Mouse (Mus musculus): ENCODE results near the gene Il11ra2.
"Not testable (repeated sequence)": the region's sequence is repeated elsewhere in the genome, so short reads cannot be mapped to it uniquely, and the experiment has no call there.

Il11ra2 gene

DNA sequence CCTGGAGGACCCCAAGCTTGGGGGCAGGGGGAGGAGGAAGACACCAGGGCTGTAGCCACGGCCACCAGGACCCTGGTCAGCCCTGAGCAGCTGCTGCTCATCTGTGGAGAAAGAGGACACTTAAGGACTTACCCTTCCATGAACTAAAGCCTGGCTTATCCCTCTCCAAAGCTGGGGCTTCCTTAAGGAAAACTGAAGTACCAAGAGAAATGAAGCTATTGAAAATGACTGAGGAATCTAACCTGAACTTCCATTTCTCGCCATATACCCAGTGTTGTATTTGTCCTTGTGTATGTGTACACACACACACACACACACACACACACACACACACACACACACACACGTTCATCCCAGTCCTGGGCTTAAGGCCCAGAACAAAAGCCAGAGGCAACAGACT is at the start of gene Il11ra2:
Gene Il11ra2 (minus strand): TSS at position 101 of the 400 bp plus-strand sequence.
- not testable (repeated sequence) for DNase-seq

DNA sequence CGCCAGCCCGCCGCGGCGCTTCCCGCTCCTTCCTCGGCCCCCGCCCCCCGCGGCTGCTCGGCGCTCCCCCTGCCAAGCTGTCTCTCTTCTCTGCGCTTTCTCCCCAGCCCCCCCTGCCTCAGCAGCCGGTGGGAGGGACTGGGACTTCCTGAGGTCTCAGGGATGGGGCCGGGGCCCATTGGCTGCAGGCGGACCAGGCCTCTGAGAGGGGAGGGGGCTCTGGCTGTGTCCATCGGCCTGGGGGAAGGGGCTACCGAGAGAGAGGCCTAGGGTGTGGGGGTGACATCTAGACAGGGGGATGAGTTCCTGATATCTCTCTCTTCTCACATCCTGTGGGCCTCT is 20.5 kb upstream of the Il11ra2 start:
- not testable (repeated sequence) for DNase-seq

DNA sequence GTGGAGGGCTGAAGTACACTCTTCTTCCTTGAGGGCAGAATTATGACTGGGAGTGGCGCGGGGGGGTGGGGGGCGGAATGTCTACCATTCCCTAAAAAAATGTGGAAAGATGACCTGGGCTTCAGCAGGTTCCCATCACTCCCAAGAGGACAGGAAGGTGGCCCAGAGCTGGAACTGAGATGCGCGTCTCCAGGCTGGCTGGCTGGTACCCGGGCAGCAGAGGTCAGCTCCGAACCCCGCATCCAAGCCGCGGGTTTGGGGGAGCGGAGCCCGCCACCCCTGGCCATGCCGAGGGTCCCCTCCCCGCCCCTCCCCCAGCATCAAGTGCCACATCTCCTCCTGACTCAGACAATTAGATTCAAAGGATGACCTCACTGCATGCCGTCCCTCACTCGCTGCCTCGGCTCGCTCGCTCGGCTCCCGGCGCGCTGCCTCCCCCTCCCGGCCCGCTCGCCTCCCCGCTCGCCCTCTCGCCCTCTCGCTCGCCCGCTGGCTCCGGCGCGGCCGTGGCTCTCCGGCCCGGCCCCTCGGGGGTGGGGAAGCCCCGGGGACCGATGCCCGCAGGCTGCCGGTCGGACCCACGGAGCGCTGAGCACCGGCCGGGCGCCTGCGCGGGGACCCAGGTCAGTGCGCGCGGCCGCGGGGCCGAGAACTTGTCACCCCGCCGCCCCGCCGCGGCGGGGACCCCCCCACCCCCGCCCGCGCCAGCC is 19.9 kb upstream of the Il11ra2 start:
- DNase-seq: not testable (repeated sequence)

DNA sequence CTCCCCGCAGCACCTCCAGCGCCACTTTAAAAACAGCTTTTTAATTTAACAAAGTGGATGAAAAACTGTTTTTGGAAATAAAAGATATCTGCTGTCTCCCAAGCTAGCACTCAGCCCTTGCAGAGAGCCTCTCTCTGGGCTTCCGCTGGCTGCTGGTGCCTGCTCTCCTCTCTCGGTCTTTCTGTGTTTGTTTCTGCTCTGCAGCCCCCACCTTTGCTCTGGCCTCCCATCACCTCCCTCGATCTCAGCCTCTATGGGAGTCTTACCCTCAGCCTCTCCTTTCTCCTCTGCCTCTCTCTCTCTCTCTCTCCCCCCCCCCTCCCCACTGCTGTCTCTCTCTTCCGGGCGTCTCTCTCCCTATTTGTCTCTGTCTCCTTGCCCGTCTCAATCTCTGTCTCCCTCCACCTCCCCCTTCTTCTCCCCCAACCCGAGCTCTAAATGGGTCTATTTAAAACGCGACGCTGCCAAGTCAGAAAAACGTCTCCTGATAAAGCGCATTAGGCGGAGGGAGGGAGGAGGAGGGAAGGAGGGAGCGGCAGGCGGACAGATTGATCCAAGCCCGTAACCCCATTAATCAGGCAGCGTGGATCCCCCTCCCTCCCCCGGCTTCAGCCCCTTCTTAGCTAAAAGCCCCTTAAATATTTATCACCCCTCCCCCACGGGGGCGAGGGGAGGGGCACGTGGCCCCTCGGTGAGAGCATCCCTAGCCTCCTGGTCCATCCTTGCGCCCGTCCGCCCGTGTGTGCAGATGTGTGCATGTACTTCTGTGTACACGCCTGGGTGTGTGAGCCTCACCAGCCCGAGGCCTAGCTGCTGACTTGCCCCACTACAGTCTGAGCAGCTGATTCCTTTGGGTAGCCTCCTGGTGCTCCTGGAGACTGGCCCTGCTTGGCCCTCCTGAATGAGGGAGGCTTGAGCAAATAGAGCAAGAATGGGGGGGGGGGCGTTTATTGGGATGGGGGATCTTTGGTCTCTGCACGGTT is 19.0 kb upstream of the Il11ra2 start:
- not testable (repeated sequence) for DNase-seq

DNA sequence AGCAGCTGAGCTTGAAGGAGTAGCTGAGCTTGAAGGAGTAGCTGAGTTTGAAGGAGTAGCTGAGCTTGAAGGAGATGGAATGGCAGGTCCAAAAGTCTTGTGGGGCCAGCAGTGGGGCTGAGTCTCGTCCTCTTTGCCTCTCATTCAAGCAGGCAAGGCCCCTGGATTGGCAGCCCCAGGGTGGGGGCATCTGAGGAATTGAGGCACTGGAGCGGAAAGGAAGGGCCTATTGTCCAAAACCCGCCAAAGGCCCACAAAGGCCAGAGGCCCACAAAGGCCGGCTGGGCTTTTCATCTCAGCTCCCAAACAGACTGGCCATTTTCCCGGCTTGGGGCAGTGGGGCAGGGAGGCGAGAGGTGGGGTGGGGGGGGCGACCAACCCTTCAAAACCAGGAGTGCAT is 17.7 kb upstream of the Il11ra2 start:
- DNase-seq: not testable (repeated sequence)

DNA sequence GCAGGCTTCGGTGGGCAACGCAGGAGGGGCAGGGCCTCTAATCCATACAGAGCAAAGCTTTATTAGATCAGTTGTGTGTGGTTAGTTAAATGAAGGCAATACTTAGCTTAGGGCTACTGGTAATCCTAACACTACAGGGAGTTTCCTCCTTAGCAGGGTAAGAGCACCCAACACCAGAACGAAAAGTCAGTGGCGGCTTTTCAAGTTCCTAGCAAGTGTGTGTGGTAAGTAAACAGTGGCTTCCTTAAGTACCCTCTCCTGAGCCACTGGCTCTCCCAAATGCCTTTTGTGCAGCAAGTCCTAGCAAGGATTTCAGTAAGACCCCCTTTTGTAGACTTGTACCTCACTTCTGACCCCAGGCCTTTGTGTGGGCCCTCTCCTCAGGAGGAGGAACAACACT is 13.7 kb upstream of the Il11ra2 start:
- not testable (repeated sequence) for DNase-seq

DNA sequence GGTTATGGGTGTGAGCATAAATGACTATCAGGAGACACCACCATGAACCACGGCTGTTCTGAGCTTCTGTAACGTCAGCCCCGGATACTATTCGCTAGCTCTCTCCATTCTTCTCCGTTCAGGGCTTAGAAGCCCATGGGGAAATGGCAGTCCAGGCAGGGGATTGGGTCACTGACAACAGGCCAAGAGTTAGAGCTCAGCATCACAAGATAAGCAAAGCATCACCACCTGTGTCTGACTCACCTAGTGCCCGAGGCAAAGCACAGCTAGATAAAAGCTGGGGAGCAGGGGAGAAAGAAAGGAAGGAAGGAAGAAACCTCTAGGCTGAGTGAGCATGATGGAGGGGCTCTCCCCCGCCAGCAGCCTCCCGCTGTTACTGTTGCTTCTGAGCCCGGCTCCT is 6.7 kb downstream of the Il11ra2 start, which contains the start of gene Ccl27b:
Gene Ccl27b (plus strand): TSS at position 301 of the 400 bp plus-strand sequence.
- not testable (repeated sequence) for DNase-seq

DNA sequence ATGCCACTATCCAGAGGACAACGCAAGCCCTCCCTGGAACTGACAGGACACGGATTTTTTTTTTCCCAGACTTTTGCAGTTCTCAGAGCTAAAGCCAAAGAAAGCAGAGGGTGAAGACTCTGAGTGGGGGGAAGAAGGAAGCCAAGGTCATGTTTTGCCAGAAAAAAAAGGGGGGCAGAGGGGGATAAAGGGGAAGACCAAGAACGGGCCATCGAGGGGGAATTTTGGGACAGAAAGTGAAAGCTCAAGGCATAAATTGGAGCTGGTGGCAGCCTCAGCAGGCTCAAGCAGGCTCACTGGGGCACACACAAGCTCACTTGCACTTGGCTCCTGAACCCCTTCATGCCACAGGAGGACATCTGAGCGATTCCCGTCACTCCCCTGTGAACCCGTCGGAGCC is 32.3 kb downstream of the Il11ra2 start, which contains the start of gene Gm2564:
Gene Gm2564 (plus strand): TSS at position 301 of the 400 bp plus-strand sequence.
- DNase-seq: not testable (repeated sequence)

DNA sequence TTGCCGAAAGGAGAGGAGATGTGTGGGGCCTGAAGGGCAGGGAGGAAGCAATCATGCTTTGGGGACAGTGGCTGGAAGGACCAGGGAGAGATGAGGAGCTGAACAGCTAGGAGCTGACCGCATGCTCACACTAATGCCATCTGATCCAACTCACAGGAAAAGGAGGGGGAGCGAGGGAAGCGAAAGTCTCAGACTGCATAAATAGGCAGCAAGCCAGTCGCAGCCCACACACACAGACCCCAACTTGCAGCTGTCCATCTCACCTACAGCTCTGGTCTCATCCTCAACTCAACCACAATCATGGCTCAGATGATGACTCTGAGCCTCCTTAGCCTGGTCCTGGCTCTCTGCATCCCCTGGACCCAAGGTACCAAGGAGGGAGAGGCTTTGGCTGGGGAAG is 49.8 kb downstream of the Il11ra2 start, which contains the start of gene Gm10591:
Gene Gm10591 (plus strand): TSS at position 301 of the 400 bp plus-strand sequence.
- DNase-seq: not testable (repeated sequence)

Data from kidney, adult 18-20 months (tissue).